Mouse (Mus musculus): Measurements from ENCODE around the gene Arhgap28. TPM values are rescaled to one million over a fixed set of nuclear protein-coding genes. Genes with fewer than 3 reads are reported as not detected.

Gene Arhgap28
- polyA plus RNA-seq, 2 experiments, result 42.8 to 55.2 TPM

DNA sequence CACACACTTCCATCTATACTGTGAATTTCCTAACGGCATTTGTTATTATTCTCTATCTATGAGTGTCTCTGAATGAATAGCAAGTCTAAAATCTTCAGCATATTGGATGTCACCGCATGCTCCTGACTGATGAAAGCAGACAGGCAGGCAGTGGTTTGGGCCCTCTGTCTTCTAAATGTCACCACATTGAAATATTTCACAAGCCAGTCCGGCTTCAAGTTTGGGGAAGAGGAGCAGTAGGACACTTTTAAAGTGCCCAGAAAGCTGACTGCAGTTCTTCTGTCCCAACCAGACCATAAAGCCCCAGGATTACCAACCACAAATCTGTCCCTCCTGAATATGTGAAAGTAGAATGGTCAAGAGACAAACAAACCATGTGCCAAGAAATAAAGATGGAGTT, 73.5 kb downstream of the Arhgap28 start:
- no peak for DNase-seq (ENCODE audit: low spot score)
- H3K27ac ChIP-seq (replicated peaks; ENCODE audit: low read depth, low read length), result no peak overlapping the region
- H3K4me2 ChIP-seq (replicated peaks; ENCODE audit: low read depth, low read length, severe bottlenecking), result no peak overlapping the region
- WGBS, result 89% methylated on average over 3 of the region's 3 CpGs
- no peak for TF ChIP-seq POLR2A (IDR thresholded peaks at IDR 0.05; ENCODE audit: borderline replicate concordance, extremely low read depth, insufficient read depth, insufficient read length)
- no peaks in the 10 kb centered on the region for H3K9me3 ChIP-seq (ENCODE audit: control insufficient read depth, low read length)
- no peaks in the 10 kb centered on the region for H3K27me3 ChIP-seq (ENCODE audit: control insufficient read depth, insufficient read depth, low read length)
- no peak overlapping the region for H3K9ac ChIP-seq (ENCODE audit: low read depth, low read length, severe bottlenecking)
- no peak for ATAC-seq (ENCODE audit: low FRiP score, low read depth)
- peaks cover 27% of the 10 kb centered on the region; the same call in 1 of the 2 replicates for H3K36me3 ChIP-seq (ENCODE audit: control insufficient read depth, insufficient read depth, low read length)
- H3K4me1 ChIP-seq (ENCODE audit: control insufficient read depth, insufficient read depth, low read length), result 0 out of 2 replicates have a peak, but pooled peaks cover 4% of the 10 kb centered on the region
- H3K4me3 ChIP-seq (replicated peaks; ENCODE audit: low read length), result no peak overlapping the region

- Histone ChIP-seq H3K4me3 (replicated peaks; ENCODE audit: low read length) (no peak overlapping the region), H3K27ac (replicated peaks; ENCODE audit: low read depth, low read length) (no peak overlapping the region), H3K27me3 (ENCODE audit: control insufficient read depth, insufficient read depth, low read length) (no peaks in the 10 kb centered on the region), H3K36me3 (ENCODE audit: control insufficient read depth, insufficient read depth, low read length) (peaks cover 17% of the 10 kb centered on the region; the same call in 1 of the 2 replicates), H3K9me3 (ENCODE audit: control insufficient read depth, low read length) (no peaks in the 10 kb centered on the region), H3K4me1 (ENCODE audit: control insufficient read depth, insufficient read depth, low read length) (0 out of 2 replicates have a peak, but pooled peaks cover 4% of the 10 kb centered on the region), H3K4me2 (replicated peaks; ENCODE audit: low read depth, low read length, severe bottlenecking) (no peak overlapping the region), H3K9ac (ENCODE audit: low read depth, low read length, severe bottlenecking) (no peak overlapping the region)
- no peak for DNase-seq (ENCODE audit: low spot score)
- WGBS, result 85% methylated on average over 6 of the region's 6 CpGs
- no peak for TF ChIP-seq POLR2A (IDR thresholded peaks at IDR 0.05; ENCODE audit: borderline replicate concordance, extremely low read depth, insufficient read depth, insufficient read length)
- ATAC-seq (ENCODE audit: low FRiP score, low read depth), result no peak
Measured at GRCm38 (mm10) chr17:67928280-67928679, 75.6 kb downstream of the Arhgap28 start.

- Histone ChIP-seq H3K4me3 (replicated peaks; ENCODE audit: low read length) (no peak overlapping the region), H3K36me3 (ENCODE audit: control insufficient read depth, insufficient read depth, low read length) (peaks cover 13% of the 10 kb centered on the region; the same call in 1 of the 2 replicates), H3K27me3 (ENCODE audit: control insufficient read depth, insufficient read depth, low read length) (no peaks in the 10 kb centered on the region), H3K9me3 (ENCODE audit: control insufficient read depth, low read length) (no peaks in the 10 kb centered on the region), H3K4me1 (ENCODE audit: control insufficient read depth, insufficient read depth, low read length) (0 out of 2 replicates have a peak, but pooled peaks cover 4% of the 10 kb centered on the region), H3K27ac (replicated peaks; ENCODE audit: low read depth, low read length) (no peak overlapping the region), H3K9ac (ENCODE audit: low read depth, low read length, severe bottlenecking) (no peak overlapping the region), H3K4me2 (replicated peaks; ENCODE audit: low read depth, low read length, severe bottlenecking) (no peak overlapping the region)
- ATAC-seq (ENCODE audit: low FRiP score, low read depth), result no peak
- DNase-seq (ENCODE audit: low spot score), result no peak
- WGBS, result 97% methylated on average over 8 of the region's 8 CpGs
- TF ChIP-seq POLR2A (IDR thresholded peaks at IDR 0.05; ENCODE audit: borderline replicate concordance, extremely low read depth, insufficient read depth, insufficient read length), result no peak
Measured at GRCm38 (mm10) chr17:67927864-67928263, 76.1 kb downstream of the Arhgap28 start.

GRCm38 (mm10) chr17:67919959-67920358, 84.0 kb downstream of the Arhgap28 start:
- no peak overlapping the region for H3K4me3 ChIP-seq (replicated peaks; ENCODE audit: low read length)
- no peak for ATAC-seq (ENCODE audit: low FRiP score, low read depth)
- H3K4me1 ChIP-seq (ENCODE audit: control insufficient read depth, insufficient read depth, low read length), result no peaks in the 10 kb centered on the region
- no peaks in the 10 kb centered on the region for H3K27me3 ChIP-seq (ENCODE audit: control insufficient read depth, insufficient read depth, low read length)
- H3K27ac ChIP-seq (replicated peaks; ENCODE audit: low read depth, low read length), result no peak overlapping the region
- H3K9me3 ChIP-seq (ENCODE audit: control insufficient read depth, low read length), result no peaks in the 10 kb centered on the region
- peaks cover 3% of the 10 kb centered on the region; the same call in 1 of the 2 replicates for H3K36me3 ChIP-seq (ENCODE audit: control insufficient read depth, insufficient read depth, low read length)
- no peak for TF ChIP-seq POLR2A (IDR thresholded peaks at IDR 0.05; ENCODE audit: borderline replicate concordance, extremely low read depth, insufficient read depth, insufficient read length)
- 87% methylated on average over 7 of the region's 7 CpGs for WGBS
- no peak overlapping the region for H3K4me2 ChIP-seq (replicated peaks; ENCODE audit: low read depth, low read length, severe bottlenecking)
- no peak overlapping the region for H3K9ac ChIP-seq (ENCODE audit: low read depth, low read length, severe bottlenecking)
- no peak for DNase-seq (ENCODE audit: low spot score)

DNA sequence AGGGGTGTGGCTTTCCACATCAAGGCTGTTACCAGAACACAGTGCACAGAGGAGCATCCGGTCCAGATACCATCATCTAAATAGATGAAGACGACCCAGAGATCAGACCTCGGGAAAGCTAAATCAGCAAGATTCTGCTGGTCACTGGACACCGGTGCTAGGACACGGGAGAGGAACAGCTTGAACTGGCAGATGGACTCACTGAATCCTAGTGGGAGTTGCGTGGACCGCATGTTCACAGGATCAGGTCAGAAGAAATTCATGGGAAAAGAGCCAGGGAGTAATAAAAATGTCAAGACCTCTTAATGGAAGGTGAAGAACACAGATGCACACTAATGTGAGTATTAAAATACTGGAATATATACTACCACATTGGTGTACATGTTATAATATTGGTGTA, 85.7 kb downstream of the Arhgap28 start:
- no peak for TF ChIP-seq POLR2A (IDR thresholded peaks at IDR 0.05; ENCODE audit: borderline replicate concordance, extremely low read depth, insufficient read depth, insufficient read length)
- Histone ChIP-seq H3K4me3 (replicated peaks; ENCODE audit: low read length) (no peak overlapping the region), H3K36me3 (ENCODE audit: control insufficient read depth, insufficient read depth, low read length) (peaks cover 3% of the 10 kb centered on the region; the same call in 1 of the 2 replicates), H3K9ac (ENCODE audit: low read depth, low read length, severe bottlenecking) (no peak overlapping the region), H3K27ac (replicated peaks; ENCODE audit: low read depth, low read length) (no peak overlapping the region), H3K27me3 (ENCODE audit: control insufficient read depth, insufficient read depth, low read length) (no peaks in the 10 kb centered on the region), H3K9me3 (ENCODE audit: control insufficient read depth, low read length) (no peaks in the 10 kb centered on the region), H3K4me2 (replicated peaks; ENCODE audit: low read depth, low read length, severe bottlenecking) (no peak overlapping the region), H3K4me1 (ENCODE audit: control insufficient read depth, insufficient read depth, low read length) (peaks cover 6% of the 10 kb centered on the region)
- 90% methylated on average over 7 of the region's 7 CpGs for WGBS
- no peak for ATAC-seq (ENCODE audit: low FRiP score, low read depth)
- DNase-seq (ENCODE audit: low spot score), result no peak

Data from limb, embryonic 14.5 days (tissue).